Mouse (Mus musculus) cerebellum, adult (tissue): Measurements from ENCODE around the gene Vps26c.
"Not testable (repeated sequence)": the region's sequence is repeated elsewhere in the genome, so short reads cannot be mapped to it uniquely, and the experiment has no call there.

ENCODE experiments used
- ATAC-seq: cut with Nextera tagmentation; 2 replicates; pipeline ENCODE4 v1.9.2; 2017; ENCODE audit warnings: mild to moderate bottlenecking, moderate library complexity, mixed read lengths; ENCODE audit not compliant: insufficient number of reproducible peaks, low FRiP score, low TSS enrichment

Gene Vps26c

GRCm38 (mm10) chr16:94497911-94498310 lies 28.7 kb downstream of the Vps26c start:
- no peak for ATAC-seq

- ATAC-seq, result not testable (repeated sequence)
These were observed 29.5 kb downstream of the Vps26c start for GRCm38 (mm10) chr16:94497176-94497575.

- ATAC-seq, result no peak
These were observed 37.3 kb downstream of the Vps26c start for GRCm38 (mm10) chr16:94489326-94489725.

GRCm38 (mm10) chr16:94487341-94487740 lies 39.3 kb downstream of the Vps26c start:
- ATAC-seq, result no peak

- no peak for ATAC-seq
These were observed 41.7 kb downstream of the Vps26c start for GRCm38 (mm10) chr16:94484752-94485535.

- ATAC-seq, result 0 out of 2 replicates have a peak, but pooled peaks have one; percentile 43
These were observed 53.4 kb downstream of the Vps26c start for GRCm38 (mm10) chr16:94473086-94473822.

- ATAC-seq, result peak; percentile 73
These were observed 54.1 kb downstream of the Vps26c start for GRCm38 (mm10) chr16:94472515-94472951.

GRCm38 (mm10) chr16:94468391-94468790 lies 58.2 kb downstream of the Vps26c start:
- ATAC-seq, result no peak

- ATAC-seq, result peak; percentile 18
These were observed 59.1 kb downstream of the Vps26c start for GRCm38 (mm10) chr16:94467337-94468055.

GRCm38 (mm10) chr16:94466317-94466716 lies 60.3 kb downstream of the Vps26c start:
- ATAC-seq, result not testable (repeated sequence)

GRCm38 (mm10) chr16:94465900-94466299 lies 60.7 kb downstream of the Vps26c start:
- no peak for ATAC-seq

- ATAC-seq, result no peak
These were observed 62.6 kb downstream of the Vps26c start for GRCm38 (mm10) chr16:94464067-94464466.

- no peak for ATAC-seq
These were observed 72.5 kb downstream of the Vps26c start for GRCm38 (mm10) chr16:94454146-94454545.

GRCm38 (mm10) chr16:94452768-94453167 lies 73.9 kb downstream of the Vps26c start:
- ATAC-seq, result no peak

- no peak for ATAC-seq
These were observed 74.8 kb downstream of the Vps26c start for GRCm38 (mm10) chr16:94451545-94452488.

- ATAC-seq, result no peak
These were observed 77.0 kb downstream of the Vps26c start for GRCm38 (mm10) chr16:94449632-94450031.

GRCm38 (mm10) chr16:94449151-94449550 lies 77.5 kb downstream of the Vps26c start:
- ATAC-seq, result no peak
